Mouse (Mus musculus) hindbrain, embryonic 14.5 days (tissue): ENCODE results near the gene Map3k14. TPM values are rescaled to one million over a fixed set of nuclear protein-coding genes. Genes with fewer than 3 reads are reported as not detected.

Experiments used
- ATAC-seq: fragments of 200-750 bp; cut with Nextera tagmentation; 2 replicates; pipeline ENCODE4 v1.8.0; 2017; ENCODE audit warnings: moderate number of reproducible peaks, mild to moderate bottlenecking, moderate TSS enrichment, moderate library complexity; ENCODE audit not compliant: low FRiP score
- DNase-seq: peaks from one replicate; pipeline ENCODE4 v3.0.0-alpha.2; 2015; ENCODE audit warnings: low spot score
- H3K27ac ChIP-seq: fragments of 300-500 bp; sonication (generic); 2 replicates; pipeline ENCODE4 v1.5.1; 2014; ENCODE audit warnings: mild to moderate bottlenecking, moderate library complexity
- H3K27me3 ChIP-seq: fragments of 300-500 bp; sonication (generic); 2 replicates; pipeline ENCODE4 v1.6.1; 2014; ENCODE audit warnings: mild to moderate bottlenecking, low read length, mixed read lengths; ENCODE audit not compliant: control insufficient read depth, insufficient read depth
- H3K36me3 ChIP-seq: fragments of 300-500 bp; sonication (generic); replicated peaks from 2 replicates; pipeline ENCODE4 v1.6.1; 2014; ENCODE audit not compliant: control insufficient read depth, insufficient read depth
- H3K4me1 ChIP-seq: fragments of 300-500 bp; sonication (generic); replicated peaks from 2 replicates; pipeline ENCODE4 v1.6.1; 2014; ENCODE audit warnings: antibody characterized with exemption, low read length, mixed read lengths; ENCODE audit not compliant: control insufficient read depth, insufficient read depth
- H3K4me2 ChIP-seq: fragments of 300-500 bp; sonication (generic); replicated peaks from 2 replicates; pipeline ENCODE4 v1.6.1; 2014; ENCODE audit warnings: mild to moderate bottlenecking, moderate library complexity
- H3K4me3 ChIP-seq: fragments of 300-500 bp; sonication (generic); replicated peaks from 2 replicates; pipeline ENCODE4 v1.5.1; 2014; ENCODE audit warnings: mild to moderate bottlenecking, low read length
- H3K9ac ChIP-seq: fragments of 300-500 bp; sonication (generic); 2 replicates; pipeline ENCODE4 v1.6.1; 2014
- H3K9me3 ChIP-seq: fragments of 300-500 bp; sonication (generic); 2 replicates; pipeline ENCODE4 v1.6.1; 2016; ENCODE audit warnings: low read length; ENCODE audit not compliant: control insufficient read depth
- WGBS: fragments of 180-500 bp; shearing (Covaris S2); extraction: QIAGEN DNeasy Blood & Tissue Kit; methylation state at CpG from one replicate; pipeline ENCODE4 v1.1.7; 2014; 5-methylcytosine and 5-hydroxymethylcytosine counted together
- polyA plus RNA-seq: library from polyadenylated mRNA; unstranded; fragments of >200 nt; fragmentation: Nextera tagmentation; extraction: Ambion mirVana; gene quantifications from 2 replicates; pipeline ENCODE4 v1.2.1, GENCODE M21; 2014

Gene Map3k14
- 2.9 and 4.0 TPM in 2 replicates for polyA plus RNA-seq

DNA sequence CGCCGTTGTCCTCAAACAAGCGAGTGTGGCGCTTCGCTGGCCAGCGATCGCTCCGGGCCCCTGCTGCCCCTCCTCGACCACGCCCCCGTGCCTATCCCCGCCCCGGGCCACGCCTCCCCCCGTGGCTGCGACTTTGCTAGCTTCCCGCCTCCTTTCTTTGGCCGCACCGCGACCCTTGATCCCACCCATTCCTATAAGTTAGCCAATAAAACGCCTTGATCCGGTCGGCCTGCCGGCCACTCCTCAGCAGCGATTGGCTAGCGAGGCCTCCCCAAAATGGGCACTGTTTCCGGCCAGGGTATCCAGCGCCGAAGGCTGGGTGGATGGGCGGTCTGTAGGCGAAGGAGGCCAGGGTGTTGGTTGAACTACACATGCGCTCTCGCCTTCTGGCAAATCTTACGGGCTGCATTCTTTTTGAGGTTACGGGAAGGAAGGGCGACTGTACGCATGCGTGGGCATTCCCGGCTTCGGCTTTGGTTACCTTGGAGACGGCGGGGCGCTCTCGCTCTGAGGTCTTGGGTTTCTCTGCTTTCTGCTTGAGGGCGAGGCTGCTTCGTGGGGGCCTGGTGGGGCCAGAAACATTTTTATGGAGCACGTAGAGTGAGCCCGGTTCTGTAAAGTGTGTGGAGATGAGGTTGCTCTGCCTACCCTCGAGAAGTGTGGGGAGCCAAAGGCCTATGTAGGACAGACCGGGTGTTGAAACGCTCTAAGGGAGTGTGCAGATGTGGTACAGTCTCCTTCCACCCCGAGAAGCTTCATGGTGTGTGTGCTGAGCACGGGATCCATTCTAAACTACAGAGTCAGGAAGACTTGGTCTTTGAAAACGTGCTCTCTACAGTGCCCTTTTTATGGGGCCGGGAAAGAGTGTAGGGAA is at the start of gene Map3k14:
TSS of gene Map3k14 (minus strand) at position 127 of the 874 bp plus-strand sequence.
- peak within 1 kb of the TSS; percentile 90 for H3K27ac ChIP-seq
- DNase-seq, result peak; percentile 97
- peak within 1 kb of the TSS; percentile 54 for H3K4me2 ChIP-seq
- ATAC-seq, result peak; percentile 98
- peak within 1 kb of the TSS; percentile 72 for H3K9ac ChIP-seq
- peaks cover 41% of the 10 kb centered on the region for H3K4me1 ChIP-seq
- peak within 1 kb of the TSS; percentile 55 for H3K4me3 ChIP-seq
- H3K27me3 ChIP-seq, result no peaks in the 10 kb centered on the region
- no peaks in the 10 kb centered on the region for H3K9me3 ChIP-seq
- no peaks in the 10 kb centered on the region for H3K36me3 ChIP-seq
- WGBS, result under 1% methylated on average over 54 of the region's 55 CpGs

DNA sequence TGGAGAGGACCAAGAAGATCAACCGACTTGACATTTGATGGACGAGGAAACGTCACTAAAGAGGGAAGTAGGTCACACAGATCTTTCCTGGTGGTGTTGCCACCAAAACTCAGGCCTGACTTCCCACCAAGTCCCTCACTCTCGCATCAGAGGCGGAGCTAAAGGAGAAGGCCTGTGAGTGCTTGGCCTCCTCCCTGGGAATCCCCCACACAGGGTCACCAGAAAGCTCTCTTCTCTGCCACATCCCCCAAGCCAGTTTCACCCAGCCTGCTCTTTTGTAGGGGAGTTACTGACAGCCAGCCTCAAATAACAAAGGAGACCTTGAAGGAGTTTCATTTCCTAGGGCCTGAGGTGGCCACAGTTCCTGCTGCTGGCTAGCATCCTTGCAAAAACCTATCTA is 48.1 kb upstream of the Map3k14 start:
- Histone ChIP-seq H3K4me1 (peaks cover 7% of the 10 kb centered on the region; the same call in 1 of the 2 replicates), H3K4me2 (no peak overlapping the region), H3K9ac (no peak overlapping the region), H3K27me3 (no peaks in the 10 kb centered on the region), H3K4me3 (no peak overlapping the region), H3K36me3 (no peaks in the 10 kb centered on the region), H3K27ac (no peak overlapping the region), H3K9me3 (no peaks in the 10 kb centered on the region)
- ATAC-seq (no peak), DNase-seq (no peak)
- WGBS, result 77% methylated on average over 5 of the region's 5 CpGs

DNA sequence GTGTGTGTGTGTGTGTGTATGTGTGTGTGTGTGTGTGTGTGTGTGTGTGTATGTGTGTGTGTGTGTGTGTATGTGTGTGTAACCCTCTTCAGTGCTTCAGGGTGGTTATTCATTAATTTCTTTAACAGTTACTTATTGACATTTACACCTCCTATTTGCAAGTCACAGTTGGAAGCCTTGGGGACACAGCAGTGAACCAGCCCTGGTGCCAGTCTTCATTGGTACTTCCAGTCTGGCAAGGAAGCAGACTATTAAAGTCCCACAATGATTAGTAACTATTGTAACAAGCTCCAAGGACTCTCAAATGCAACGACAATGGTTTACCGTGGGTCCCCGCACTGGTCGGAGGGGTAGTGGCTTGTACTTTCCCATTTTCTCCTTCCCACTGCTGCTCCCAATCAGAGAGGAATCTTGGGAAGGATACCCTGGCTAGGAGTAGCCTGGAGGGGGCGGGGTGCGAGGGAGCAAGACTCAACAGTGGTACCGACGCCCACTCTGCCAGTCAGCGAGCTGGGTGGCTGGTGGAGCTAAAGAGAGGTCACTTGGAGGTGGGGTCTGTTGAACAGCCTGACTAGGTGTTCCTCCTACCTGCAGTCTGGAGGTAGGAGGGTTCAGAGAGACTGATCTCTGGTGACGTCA is 47.6 kb upstream of the Map3k14 start:
- no peak for ATAC-seq
- Histone ChIP-seq H3K4me1 (peaks cover 7% of the 10 kb centered on the region; the same call in 1 of the 2 replicates), H3K4me2 (no peak overlapping the region), H3K9ac (no peak overlapping the region), H3K27ac (no peak overlapping the region), H3K27me3 (no peaks in the 10 kb centered on the region), H3K36me3 (no peaks in the 10 kb centered on the region), H3K9me3 (no peaks in the 10 kb centered on the region), H3K4me3 (no peak overlapping the region)
- 73% methylated on average over 10 of the region's 10 CpGs for WGBS
- DNase-seq, result no peak

DNA sequence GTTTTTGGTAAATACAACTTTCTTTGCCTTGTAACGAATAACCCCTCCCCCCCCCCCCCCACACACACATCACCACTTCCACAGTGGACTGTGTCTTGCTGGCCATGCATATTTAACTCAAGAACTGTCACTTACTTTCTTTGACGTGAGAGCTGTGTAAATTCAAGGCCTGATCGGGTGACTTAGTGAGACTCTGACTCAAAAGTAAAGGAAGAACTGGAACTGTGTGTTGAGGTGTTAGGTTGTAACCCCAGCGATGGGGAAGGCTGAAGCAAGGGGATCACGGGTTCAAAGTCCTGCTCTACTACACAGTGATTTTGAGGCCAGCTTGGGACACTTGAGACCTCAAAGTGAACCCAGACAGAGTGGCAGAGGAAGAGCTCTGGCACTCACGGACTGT is 46.3 kb upstream of the Map3k14 start:
- H3K4me1 ChIP-seq, result peaks cover 7% of the 10 kb centered on the region; the same call in 1 of the 2 replicates
- H3K4me2 ChIP-seq, result no peak overlapping the region
- H3K9me3 ChIP-seq, result no peaks in the 10 kb centered on the region
- no peaks in the 10 kb centered on the region for H3K27me3 ChIP-seq
- no peak overlapping the region for H3K4me3 ChIP-seq
- H3K36me3 ChIP-seq, result no peaks in the 10 kb centered on the region
- ATAC-seq (no peak), DNase-seq (no peak)
- no peak overlapping the region for H3K9ac ChIP-seq
- WGBS, result 80% methylated on average over 6 of the region's 6 CpGs
- H3K27ac ChIP-seq, result no peak overlapping the region

DNA sequence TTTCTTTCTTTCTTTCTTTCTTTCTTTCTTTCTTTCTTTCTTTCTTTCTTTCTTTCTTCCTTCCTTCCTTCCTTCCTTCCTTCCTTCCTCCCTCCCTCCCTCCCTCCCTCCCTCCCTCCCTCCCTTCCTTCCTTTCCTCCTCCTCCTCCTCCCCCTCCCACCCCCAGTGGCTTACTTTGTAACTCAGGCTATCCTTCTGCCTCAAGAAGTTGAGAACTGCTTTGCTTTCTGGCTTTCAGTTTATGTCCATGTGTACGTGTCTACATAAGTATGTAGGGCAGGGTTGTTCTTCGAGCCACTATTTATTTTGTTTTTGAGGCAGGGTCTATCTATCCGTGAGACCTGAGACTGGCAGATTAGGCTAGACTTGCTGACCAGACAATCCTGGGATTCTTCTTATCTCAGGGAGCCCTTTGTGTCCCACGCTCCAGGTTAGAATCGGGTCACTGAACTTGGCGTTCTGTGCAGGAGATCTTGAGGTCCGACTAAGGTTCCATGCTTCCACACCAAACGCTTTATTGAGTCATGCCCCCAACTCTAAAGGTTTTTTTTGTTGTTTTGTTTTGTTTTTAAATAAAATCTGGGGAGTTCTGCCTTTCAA is 45.5 kb upstream of the Map3k14 start:
- Histone ChIP-seq H3K9me3 (no peaks in the 10 kb centered on the region), H3K4me1 (peaks cover 7% of the 10 kb centered on the region; the same call in 1 of the 2 replicates), H3K36me3 (no peaks in the 10 kb centered on the region), H3K27ac (no peak overlapping the region), H3K27me3 (no peaks in the 10 kb centered on the region), H3K4me3 (no peak overlapping the region), H3K9ac (no peak overlapping the region), H3K4me2 (no peak overlapping the region)
- DNase-seq, result no peak
- ATAC-seq, result no peak
- WGBS, result 53% methylated on average over 8 of the region's 8 CpGs

DNA sequence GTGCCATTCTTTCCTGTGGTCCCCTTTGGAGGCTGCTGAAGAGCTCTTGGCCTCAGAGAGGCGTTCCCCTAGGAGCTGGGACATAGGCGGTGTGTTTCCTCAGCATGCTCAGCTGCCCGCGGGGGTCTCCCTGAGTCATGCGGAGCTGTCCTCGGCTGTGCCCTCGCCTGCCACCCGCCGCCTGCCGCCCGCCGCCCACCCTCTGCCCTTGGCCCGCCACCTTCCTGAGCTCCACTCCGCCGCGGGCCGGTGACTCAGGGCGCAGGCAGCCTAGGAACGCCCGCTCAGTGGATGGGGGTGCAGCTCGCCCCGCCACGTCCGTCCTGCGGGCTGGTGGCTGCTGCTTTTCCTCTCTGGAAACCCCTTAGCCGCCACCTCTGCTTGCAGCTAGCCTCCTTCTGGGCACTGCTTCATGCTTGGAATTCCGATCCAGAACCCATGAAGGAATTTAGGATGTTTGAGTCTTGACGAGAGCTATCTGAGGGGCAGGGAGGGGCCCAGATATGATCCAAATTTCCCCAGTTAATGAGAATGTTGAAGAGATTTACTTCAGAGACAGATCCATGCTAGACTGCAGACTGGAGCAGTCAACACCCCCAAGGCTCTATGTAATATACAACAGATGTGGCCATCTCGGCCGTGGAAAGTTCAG is 44.8 kb upstream of the Map3k14 start:
- DNase-seq (no peak), ATAC-seq (no peak)
- Histone ChIP-seq H3K4me3 (peak overlapping the region; percentile 28), H3K27ac (no peak overlapping the region), H3K27me3 (no peaks in the 10 kb centered on the region), H3K36me3 (no peaks in the 10 kb centered on the region), H3K9ac (peak overlapping the region; percentile 48), H3K4me2 (peak overlapping the region; percentile 60), H3K4me1 (peaks cover 7% of the 10 kb centered on the region; the same call in 1 of the 2 replicates), H3K9me3 (no peaks in the 10 kb centered on the region)
- 5% methylated on average over 28 of the region's 30 CpGs for WGBS

DNA sequence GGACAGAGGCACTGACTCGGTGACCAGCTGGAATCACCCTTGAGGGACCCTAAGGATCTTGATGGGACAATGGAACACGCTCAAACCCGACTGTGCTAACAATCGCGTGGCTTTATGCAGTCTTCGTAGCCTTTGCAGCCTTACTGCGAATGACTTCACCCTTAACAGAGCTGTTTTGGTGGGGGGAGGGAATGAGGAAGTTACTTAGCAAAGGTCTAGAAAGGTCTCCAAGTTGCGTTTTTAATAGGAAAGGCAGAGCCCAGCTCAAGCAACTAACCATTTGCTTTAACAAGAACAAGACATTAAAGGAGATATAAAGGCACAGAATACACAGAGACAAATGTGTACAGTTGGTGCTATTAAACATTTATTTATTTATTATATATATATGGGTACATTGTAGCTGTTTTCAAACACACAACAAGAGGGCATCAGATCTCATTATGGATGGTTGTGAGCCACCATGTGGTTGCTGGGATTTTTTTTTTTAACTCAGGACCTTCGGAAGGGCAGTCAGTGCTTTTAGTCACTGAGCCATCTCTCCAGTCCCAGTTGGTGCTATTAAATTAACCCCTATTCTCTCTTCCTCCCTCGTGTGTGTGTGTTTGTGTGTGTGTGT is 42.8 kb upstream of the Map3k14 start:
- Histone ChIP-seq H3K36me3 (no peaks in the 10 kb centered on the region), H3K9me3 (no peaks in the 10 kb centered on the region), H3K4me3 (no peak overlapping the region), H3K9ac (no peak overlapping the region), H3K27me3 (no peaks in the 10 kb centered on the region), H3K4me2 (no peak overlapping the region), H3K27ac (no peak overlapping the region), H3K4me1 (peaks cover 7% of the 10 kb centered on the region; the same call in 1 of the 2 replicates)
- ATAC-seq (no peak), DNase-seq (no peak)
- 77% methylated on average over 10 of the region's 10 CpGs for WGBS

DNA sequence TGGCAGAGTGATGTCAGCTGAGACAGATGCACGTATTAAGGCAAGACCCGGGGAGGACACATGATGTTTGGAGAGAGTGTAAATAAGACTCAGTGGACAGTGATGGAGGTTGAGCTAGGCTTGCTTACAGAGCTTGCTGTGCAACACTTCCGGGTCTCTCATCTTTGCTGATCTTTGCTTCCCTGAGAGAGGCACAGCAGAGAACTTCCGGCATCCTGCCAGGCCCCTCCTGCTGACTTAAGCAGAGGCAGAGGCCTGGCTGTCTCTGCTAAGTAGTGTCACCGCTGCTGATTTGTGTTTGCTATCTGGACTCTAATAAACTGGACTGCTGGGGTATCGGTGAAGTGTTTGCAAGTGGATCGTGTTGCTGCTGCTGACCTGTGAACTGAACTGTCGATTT is 40.6 kb upstream of the Map3k14 start:
- H3K9me3 ChIP-seq, result no peaks in the 10 kb centered on the region
- H3K4me1 ChIP-seq, result peaks cover 7% of the 10 kb centered on the region; the same call in 1 of the 2 replicates
- no peaks in the 10 kb centered on the region for H3K27me3 ChIP-seq
- WGBS, result 76% methylated on average over 8 of the region's 8 CpGs
- no peak overlapping the region for H3K4me2 ChIP-seq
- H3K4me3 ChIP-seq, result no peak overlapping the region
- H3K9ac ChIP-seq, result no peak overlapping the region
- ATAC-seq (no peak), DNase-seq (no peak)
- H3K36me3 ChIP-seq, result no peaks in the 10 kb centered on the region
- no peak overlapping the region for H3K27ac ChIP-seq
